Mouse (Mus musculus) myocyte (in vitro differentiated cells): ENCODE measurements at regions not wholly inside any gene's neighbourhood (a gene's known extent, or its start where the extent isn't known, plus 50 kb on each side); places are given as distances from the start of the nearest gene placed in this dataset.

ENCODE experiments used
- H3K27me3 ChIP-seq: one replicate; pipeline ENCODE4 v1.6.1; 2011; ENCODE audit not compliant: control insufficient read depth, insufficient read depth, insufficient read length
- H3K36me3 ChIP-seq: one replicate; pipeline ENCODE4 v1.6.1; 2011; ENCODE audit not compliant: control insufficient read depth, insufficient read depth
- H3K4me2 ChIP-seq: one replicate; pipeline ENCODE4 v1.6.1; 2011; ENCODE audit warnings: low read depth, control low read depth
- H3K4me3 ChIP-seq: one replicate; pipeline ENCODE4 v1.5.1; 2011; ENCODE audit warnings: mild to moderate bottlenecking, control low read depth, moderate library complexity
- H3K79me2 ChIP-seq: one replicate; pipeline ENCODE4 v1.6.1; 2011; ENCODE audit not compliant: control insufficient read depth, insufficient read depth
- H3ac ChIP-seq: one replicate; pipeline ENCODE4 v1.6.1; 2011; ENCODE audit not compliant: control insufficient read depth, insufficient read length
- CEBPB ChIP-seq: IDR thresholded peaks from 2 replicates; pipeline ENCODE4 v1.6.1; 2011; ENCODE audit warnings: mild to moderate bottlenecking, moderate library complexity; ENCODE audit not compliant: poor library complexity, insufficient read depth, severe bottlenecking
- E2F4 ChIP-seq: IDR thresholded peaks from one replicate; pipeline ENCODE4 v1.6.1; 2011; ENCODE audit warnings: mild to moderate bottlenecking, control low read depth, moderate library complexity; ENCODE audit not compliant: insufficient read depth
- MAX ChIP-seq: IDR thresholded peaks from one replicate; pipeline ENCODE4 v1.6.1; 2011; ENCODE audit warnings: low read depth, mild to moderate bottlenecking, control low read depth
- MYOD1 ChIP-seq, 3 experiments: IDR thresholded peaks; one replicate each; pipeline ENCODE4 v1.6.1; 2011; ENCODE audit warnings: control low read depth in 2 of 3, low read depth in 2 of 3, mild to moderate bottlenecking in 2 of 3, moderate library complexity in 1 of 3; ENCODE audit not compliant: insufficient read length in 2 of 3, control insufficient read depth in 1 of 3
- MYOG ChIP-seq, 3 experiments: IDR thresholded peaks; one replicate each; pipeline ENCODE4 v1.6.1; 2011; ENCODE audit warnings: control low read depth in 2 of 3, low read depth in 2 of 3, mild to moderate bottlenecking in 2 of 3; ENCODE audit not compliant: insufficient read length in 2 of 3, control insufficient read depth in 1 of 3, insufficient read depth in 1 of 3
- POLR2A ChIP-seq: IDR thresholded peaks from one replicate; pipeline ENCODE4 v1.6.1; 2011; ENCODE audit warnings: low read depth, mild to moderate bottlenecking, control low read depth, moderate library complexity; ENCODE audit not compliant: insufficient read length
- POLR2AphosphoS2 ChIP-seq: IDR thresholded peaks from one replicate; pipeline ENCODE4 v1.6.1; 2011; ENCODE audit warnings: low read depth, control low read depth; ENCODE audit not compliant: insufficient read length
- REST ChIP-seq: IDR thresholded peaks from one replicate; pipeline ENCODE4 v1.6.1; 2011; ENCODE audit warnings: mild to moderate bottlenecking, control low read depth, moderate library complexity; ENCODE audit not compliant: insufficient read depth, insufficient read length
- SRF ChIP-seq: IDR thresholded peaks from one replicate; pipeline ENCODE4 v1.6.1; 2011; ENCODE audit warnings: low read depth; ENCODE audit not compliant: control insufficient read depth, insufficient read length
- TCF12 ChIP-seq: IDR thresholded peaks from one replicate; pipeline ENCODE4 v1.6.1; 2011; ENCODE audit warnings: mild to moderate bottlenecking, control low read depth; ENCODE audit not compliant: poor library complexity, insufficient read depth, severe bottlenecking
- TCF3 ChIP-seq: IDR thresholded peaks from one replicate; pipeline ENCODE4 v1.6.1; 2011; ENCODE audit warnings: low read depth, control low read depth; ENCODE audit not compliant: insufficient read length
- USF1 ChIP-seq: IDR thresholded peaks from one replicate; pipeline ENCODE4 v1.6.1; 2011; ENCODE audit warnings: low read depth, mild to moderate bottlenecking, control low read depth, moderate library complexity

- H3ac ChIP-seq = no peak overlapping the region
- H3K4me2 ChIP-seq = no peak overlapping the region
- no peak overlapping the region for H3K4me3 ChIP-seq
- no peak for TF ChIP-seq POLR2A
- no peak for TF ChIP-seq TCF3
- no peak for TF ChIP-seq REST
- H3K36me3 ChIP-seq = no peaks in the 10 kb centered on the region
- no peaks in the 10 kb centered on the region for H3K79me2 ChIP-seq
- H3K27me3 ChIP-seq = no peaks in the 10 kb centered on the region
These were observed 71.2 kb upstream of the Prep start for GRCm38 (mm10) chr10:44995756-44996155.

- Histone ChIP-seq H3K79me2 (no peaks in the 10 kb centered on the region), H3ac (no peak overlapping the region), H3K36me3 (no peaks in the 10 kb centered on the region), H3K4me3 (no peak overlapping the region), H3K27me3 (no peaks in the 10 kb centered on the region), H3K4me2 (no peak overlapping the region)
- no peak for TF ChIP-seq REST
- TF ChIP-seq POLR2A = no peak
- no peak for TF ChIP-seq MYOD1 (IDR thresholded peaks at IDR 0.05; ENCODE audit: control insufficient read depth in 1 of 3, insufficient read length in 2 of 3, low read depth in 2 of 3)
These were observed 72.4 kb upstream of the Prep start for GRCm38 (mm10) chr10:44994385-44995281.

GRCm38 (mm10) chr10:44993470-44994260 is 73.3 kb upstream of the Prep start:
- Histone ChIP-seq H3K36me3 (no peaks in the 10 kb centered on the region), H3K27me3 (no peaks in the 10 kb centered on the region), H3K79me2 (no peaks in the 10 kb centered on the region), H3K4me3 (no peak overlapping the region), H3K4me2 (no peak overlapping the region), H3ac (no peak overlapping the region)
- no peak for TF ChIP-seq SRF
- no peak for TF ChIP-seq TCF12
- no peak for TF ChIP-seq MYOG (IDR thresholded peaks at IDR 0.05; ENCODE audit: control insufficient read depth in 1 of 3, insufficient read depth in 1 of 3, insufficient read length in 2 of 3, low read depth in 2 of 3)
- no peak for TF ChIP-seq E2F4
- TF ChIP-seq REST = no peak
- no peak for TF ChIP-seq CEBPB
- TF ChIP-seq MYOD1 (IDR thresholded peaks at IDR 0.05; ENCODE audit: control insufficient read depth in 1 of 3, insufficient read length in 2 of 3, low read depth in 2 of 3) = no peak
- TF ChIP-seq POLR2AphosphoS2 = no peak
- TF ChIP-seq POLR2A = no peak
- TF ChIP-seq TCF3 = no peak
- no peak for TF ChIP-seq MAX
- TF ChIP-seq USF1 = no peak

- Histone ChIP-seq H3K36me3 (no peaks in the 10 kb centered on the region), H3K27me3 (no peaks in the 10 kb centered on the region), H3K4me2 (no peak overlapping the region), H3ac (no peak overlapping the region), H3K4me3 (no peak overlapping the region), H3K79me2 (no peaks in the 10 kb centered on the region)
- TF ChIP-seq MYOG (IDR thresholded peaks at IDR 0.05; ENCODE audit: control insufficient read depth in 1 of 3, insufficient read depth in 1 of 3, insufficient read length in 2 of 3, low read depth in 2 of 3) = no peak
- TF ChIP-seq TCF3 = no peak
- TF ChIP-seq SRF = no peak
- no peak for TF ChIP-seq POLR2A
- TF ChIP-seq TCF12 = no peak
- no peak for TF ChIP-seq E2F4
- no peak for TF ChIP-seq REST
- TF ChIP-seq MYOD1 (IDR thresholded peaks at IDR 0.05; ENCODE audit: control insufficient read depth in 1 of 3, insufficient read length in 2 of 3, low read depth in 2 of 3) = no peak
- no peak for TF ChIP-seq USF1
- TF ChIP-seq CEBPB = no peak
- no peak for TF ChIP-seq MAX
- no peak for TF ChIP-seq POLR2AphosphoS2
These were observed 77.5 kb upstream of the Prep start for GRCm38 (mm10) chr10:44989539-44989938.

- TF ChIP-seq MYOG (IDR thresholded peaks at IDR 0.05; ENCODE audit: control insufficient read depth in 1 of 3, insufficient read depth in 1 of 3, insufficient read length in 2 of 3, low read depth in 2 of 3) (no peak), TCF3 (no peak), MAX (no peak), MYOD1 (IDR thresholded peaks at IDR 0.05; ENCODE audit: control insufficient read depth in 1 of 3, insufficient read length in 2 of 3, low read depth in 2 of 3) (no peak), REST (no peak), CEBPB (no peak), SRF (no peak), TCF12 (no peak)
- Histone ChIP-seq H3K4me2 (no peak overlapping the region), H3K4me3 (no peak overlapping the region)
These were observed 78.2 kb upstream of the Prep start for GRCm38 (mm10) chr10:44988756-44989155.

More at GRCm38 (mm10) chr10:44988756-44989155, 78.2 kb upstream of the Prep start:
- H3K36me3 ChIP-seq = no peaks in the 10 kb centered on the region
- no peaks in the 10 kb centered on the region for H3K79me2 ChIP-seq
- no peaks in the 10 kb centered on the region for H3K27me3 ChIP-seq
- no peak overlapping the region for H3ac ChIP-seq
